Mouse (Mus musculus) ES-Bruce4 (cell line): Measurements from ENCODE around the gene Wdr5.

Experiments used
- CTCF ChIP-seq: IDR thresholded peaks from one replicate; pipeline ENCODE4 v1.8.1; 2011; ENCODE audit warnings: low read depth, low read length
- EP300 ChIP-seq: IDR thresholded peaks from 2 replicates; pipeline ENCODE4 v1.6.1; 2011; ENCODE audit warnings: low read depth, low read length; ENCODE audit not compliant: insufficient read depth
- POLR2A ChIP-seq: IDR thresholded peaks from one replicate; pipeline ENCODE4 v1.8.1; 2011; ENCODE audit warnings: low read length; ENCODE audit not compliant: insufficient read depth

- no peak for TF ChIP-seq POLR2A
- TF ChIP-seq CTCF = no peak
- TF ChIP-seq EP300 = no peak; the same call in 1 of the 2 replicates
Measured at GRCm38 (mm10) chr2:27572261-27572793, 57.4 kb downstream of the Wdr5 start.
